Mouse (Mus musculus) neural tube, embryonic 11.5 days (tissue): ENCODE measurements around the gene Hoxb1. TPM values are rescaled to one million over a fixed set of nuclear protein-coding genes. Genes with fewer than 3 reads are reported as not detected.

ENCODE experiments used
- ATAC-seq: fragments of 200-750 bp; cut with Nextera tagmentation; 2 replicates; pipeline ENCODE4 v1.8.0; 2017; ENCODE audit warnings: moderate number of reproducible peaks, mild to moderate bottlenecking, moderate TSS enrichment, moderate library complexity; ENCODE audit not compliant: insufficient read depth, low FRiP score, low TSS enrichment
- DNase-seq: peaks from one replicate; pipeline ENCODE4 v3.0.0-alpha.2; 2015; ENCODE audit warnings: low spot score
- H3K27ac ChIP-seq: fragments of 300-500 bp; sonication (generic); 2 replicates; pipeline ENCODE4 v1.5.1; 2014; ENCODE audit warnings: low read depth, mild to moderate bottlenecking, low read length
- H3K27me3 ChIP-seq: fragments of 300-500 bp; sonication (generic); 2 replicates; pipeline ENCODE4 v1.6.1; 2014; ENCODE audit warnings: mild to moderate bottlenecking, low read length, mixed read lengths; ENCODE audit not compliant: control insufficient read depth, insufficient read depth
- H3K36me3 ChIP-seq: fragments of 300-500 bp; sonication (generic); 2 replicates; pipeline ENCODE4 v1.6.1; 2014; ENCODE audit warnings: mild to moderate bottlenecking, low read length, moderate library complexity, mixed read lengths; ENCODE audit not compliant: control insufficient read depth, insufficient read depth
- H3K4me1 ChIP-seq: fragments of 300-500 bp; sonication (generic); 2 replicates; pipeline ENCODE4 v1.6.1; 2014; ENCODE audit warnings: low read length, mixed read lengths; ENCODE audit not compliant: control insufficient read depth, insufficient read depth
- H3K4me2 ChIP-seq: fragments of 300-500 bp; sonication (generic); 2 replicates; pipeline ENCODE4 v1.6.1; 2014; ENCODE audit warnings: low read depth, mild to moderate bottlenecking, moderate library complexity
- H3K4me3 ChIP-seq: fragments of 300-500 bp; sonication (generic); 2 replicates; pipeline ENCODE4 v1.5.1; 2014; ENCODE audit warnings: low read depth, low read length
- H3K9ac ChIP-seq: fragments of 300-500 bp; sonication (generic); 2 replicates; pipeline ENCODE4 v1.6.1; 2014; ENCODE audit warnings: mild to moderate bottlenecking, low read length
- H3K9me3 ChIP-seq: fragments of 300-500 bp; sonication (generic); 2 replicates; pipeline ENCODE4 v1.6.1; 2016; ENCODE audit warnings: low read length; ENCODE audit not compliant: control insufficient read depth
- WGBS: fragments of 180-500 bp; shearing (Covaris S2); extraction: QIAGEN DNeasy Blood & Tissue Kit; methylation state at CpG from one replicate; pipeline ENCODE4 v1.1.7; 2014; 5-methylcytosine and 5-hydroxymethylcytosine counted together
- polyA plus RNA-seq: library from polyadenylated mRNA; unstranded; fragments of >200 nt; fragmentation: Nextera tagmentation; extraction: Ambion mirVana; gene quantifications from 2 replicates; pipeline ENCODE4 v1.2.1, GENCODE M21; 2014

Hoxb1 gene
- polyA plus RNA-seq, 1 experiment from 2014 or later = 17.2 TPM

- Histone ChIP-seq H3K4me3 (no peak overlapping the region), H3K36me3 (no peaks in the 10 kb centered on the region), H3K27me3 (no peaks in the 10 kb centered on the region), H3K27ac (no peak overlapping the region), H3K4me1 (no peaks in the 10 kb centered on the region), H3K9ac (no peak overlapping the region), H3K9me3 (no peaks in the 10 kb centered on the region), H3K4me2 (no peak overlapping the region)
- ATAC-seq (no peak), DNase-seq (no peak)
- 81% methylated on average over 5 of the region's 5 CpGs for WGBS
Observed at GRCm38 (mm10) chr11:96383381-96383780, 17.8 kb downstream of the Hoxb1 start.

GRCm38 (mm10) chr11:96387635-96388034, 22.1 kb downstream of the Hoxb1 start:
- WGBS = 88% methylated on average over 2 of the region's 2 CpGs
- no peak for DNase-seq
- no peaks in the 10 kb centered on the region for H3K36me3 ChIP-seq
- H3K4me2 ChIP-seq = no peak overlapping the region
- H3K9ac ChIP-seq = no peak overlapping the region
- no peaks in the 10 kb centered on the region for H3K4me1 ChIP-seq
- H3K4me3 ChIP-seq = no peak overlapping the region
- no peak for ATAC-seq
- H3K27me3 ChIP-seq = no peaks in the 10 kb centered on the region
- no peaks in the 10 kb centered on the region for H3K9me3 ChIP-seq
- no peak overlapping the region for H3K27ac ChIP-seq

GRCm38 (mm10) chr11:96396772-96397626, 31.4 kb downstream of the Hoxb1 start:
- Histone ChIP-seq H3K27ac (no peak overlapping the region; the same call in 1 of the 2 replicates), H3K36me3 (no peaks in the 10 kb centered on the region), H3K4me3 (no peak overlapping the region), H3K4me2 (0 out of 2 replicates have a peak overlapping the region, but pooled peaks have one; percentile 6), H3K4me1 (peaks cover 7% of the 10 kb centered on the region), H3K27me3 (no peaks in the 10 kb centered on the region), H3K9ac (peak overlapping the region; percentile 15; the same call in 1 of the 2 replicates), H3K9me3 (no peaks in the 10 kb centered on the region)
- 10% methylated on average over 15 of the region's 15 CpGs for WGBS
- ATAC-seq (no peak), DNase-seq (peak; percentile 36)

- peaks cover 7% of the 10 kb centered on the region for H3K4me1 ChIP-seq
- no peak overlapping the region for H3K4me2 ChIP-seq
- H3K27me3 ChIP-seq = no peaks in the 10 kb centered on the region
- H3K9ac ChIP-seq = no peak overlapping the region
- H3K36me3 ChIP-seq = no peaks in the 10 kb centered on the region
- no peaks in the 10 kb centered on the region for H3K9me3 ChIP-seq
- ATAC-seq (no peak), DNase-seq (no peak)
- no peak overlapping the region for H3K4me3 ChIP-seq
- WGBS = 36% methylated on average over 7 of the region's 7 CpGs
- H3K27ac ChIP-seq = no peak overlapping the region
Observed at GRCm38 (mm10) chr11:96397806-96398335, 32.3 kb downstream of the Hoxb1 start.

- H3K4me3 ChIP-seq = no peak overlapping the region
- peaks cover 7% of the 10 kb centered on the region for H3K4me1 ChIP-seq
- H3K27ac ChIP-seq = no peak overlapping the region
- H3K9me3 ChIP-seq = no peaks in the 10 kb centered on the region
- no peak overlapping the region for H3K9ac ChIP-seq
- no peaks in the 10 kb centered on the region for H3K36me3 ChIP-seq
- H3K27me3 ChIP-seq = no peaks in the 10 kb centered on the region
- DNase-seq = no peak
- 18% methylated on average over 8 of the region's 8 CpGs for WGBS
- ATAC-seq = no peak
- H3K4me2 ChIP-seq = no peak overlapping the region
Observed at GRCm38 (mm10) chr11:96399923-96400322, 34.4 kb downstream of the Hoxb1 start.

- 46% methylated on average over 10 of the region's 10 CpGs for WGBS
Observed at GRCm38 (mm10) chr11:96404016-96404604, 38.6 kb downstream of the Hoxb1 start.

GRCm38 (mm10) chr11:96404831-96405230, 39.3 kb downstream of the Hoxb1 start:
- H3K27me3 ChIP-seq = no peaks in the 10 kb centered on the region
- 65% methylated on average over 7 of the region's 7 CpGs for WGBS
- DNase-seq = no peak
- no peaks in the 10 kb centered on the region for H3K9me3 ChIP-seq
- no peak overlapping the region for H3K4me2 ChIP-seq
- no peak overlapping the region for H3K4me3 ChIP-seq
- H3K9ac ChIP-seq = no peak overlapping the region
- H3K36me3 ChIP-seq = no peaks in the 10 kb centered on the region
- ATAC-seq = no peak
- H3K4me1 ChIP-seq = peaks cover 25% of the 10 kb centered on the region
- H3K27ac ChIP-seq = no peak overlapping the region

More at GRCm38 (mm10) chr11:96404016-96404604, 38.6 kb downstream of the Hoxb1 start:
- no peaks in the 10 kb centered on the region for H3K9me3 ChIP-seq
- H3K27ac ChIP-seq = no peak overlapping the region
- no peak overlapping the region for H3K4me3 ChIP-seq
- H3K9ac ChIP-seq = no peak overlapping the region
- peaks cover 25% of the 10 kb centered on the region for H3K4me1 ChIP-seq
- DNase-seq (no peak), ATAC-seq (no peak)
- no peaks in the 10 kb centered on the region for H3K27me3 ChIP-seq
- no peak overlapping the region for H3K4me2 ChIP-seq
- H3K36me3 ChIP-seq = no peaks in the 10 kb centered on the region

- H3K9ac ChIP-seq = no peak overlapping the region
- no peak overlapping the region for H3K4me2 ChIP-seq
- H3K36me3 ChIP-seq = no peaks in the 10 kb centered on the region
- H3K27me3 ChIP-seq = no peaks in the 10 kb centered on the region
- H3K4me1 ChIP-seq = peaks cover 25% of the 10 kb centered on the region
- H3K4me3 ChIP-seq = no peak overlapping the region
- ATAC-seq (no peak), DNase-seq (no peak)
- WGBS = 57% methylated on average over 4 of the region's 4 CpGs
- H3K27ac ChIP-seq = no peak overlapping the region
- no peaks in the 10 kb centered on the region for H3K9me3 ChIP-seq
Observed at GRCm38 (mm10) chr11:96405541-96405940, 40.0 kb downstream of the Hoxb1 start.
